Mouse (Mus musculus): ENCODE results near the gene Kcnip1. TPM values are rescaled to one million over a fixed set of nuclear protein-coding genes. Genes with fewer than 3 reads are reported as not detected.

Gene Kcnip1
- polyA plus RNA-seq, 1 experiment from 2014 or later = 3.5 TPM

DNA sequence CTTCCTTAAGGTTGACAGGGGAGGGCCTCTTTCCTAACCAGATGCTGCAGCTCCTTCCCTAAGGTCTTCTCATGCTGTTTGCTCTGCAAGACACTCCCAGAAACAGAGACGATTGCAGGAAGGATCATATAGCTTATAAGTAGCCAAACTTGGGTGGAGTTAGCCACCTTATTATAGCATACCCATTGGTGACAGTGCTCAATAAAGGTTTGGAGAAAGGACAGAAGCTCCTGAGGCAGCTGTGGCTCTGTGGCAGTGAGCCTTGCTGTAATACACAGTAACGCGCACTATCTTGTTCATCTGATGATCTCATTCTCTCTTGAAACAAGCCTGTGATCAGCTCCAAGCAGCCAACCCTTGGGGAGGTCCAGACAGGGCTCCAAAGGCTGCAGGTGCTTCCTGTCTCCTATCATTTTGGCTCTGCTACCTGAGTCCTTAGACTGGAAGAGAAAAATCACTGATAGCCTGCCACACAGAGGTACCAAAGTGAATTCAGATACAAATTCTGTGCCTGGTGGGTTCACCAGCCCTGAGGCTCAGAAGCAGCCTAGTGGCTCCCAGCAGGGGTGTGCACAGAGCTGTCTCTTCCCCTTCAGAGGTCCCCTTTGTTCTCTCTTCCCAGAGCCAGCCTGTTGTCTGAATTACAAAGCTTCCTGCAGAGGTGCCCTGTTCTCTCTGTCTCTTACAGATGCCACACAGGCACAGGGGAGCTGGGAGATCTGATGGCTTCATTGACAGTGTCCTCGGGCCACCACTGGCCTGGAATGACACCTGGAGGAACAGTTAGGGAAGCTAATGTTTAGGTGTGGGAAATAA is 84.4 kb downstream of the Kcnip1 start:
- H3K36me3 ChIP-seq (replicated peaks; ENCODE audit: control insufficient read depth, insufficient read depth, low read depth, low read length) = no peaks in the 10 kb centered on the region
- ATAC-seq (replicated peaks; ENCODE audit: insufficient number of reproducible peaks, low FRiP score, low TSS enrichment, low read depth) (no peak), DNase-seq (ENCODE audit: low spot score) (no peak)
- H3K4me1 ChIP-seq (ENCODE audit: control insufficient read depth, insufficient read depth, low read length) = no peaks in the 10 kb centered on the region
- WGBS = 64% methylated on average over 4 of the region's 4 CpGs
- no peak overlapping the region for H3K9ac ChIP-seq (replicated peaks; ENCODE audit: low read length)
- H3K4me3 ChIP-seq (ENCODE audit: low read depth, low read length) = no peak overlapping the region
- H3K4me2 ChIP-seq (ENCODE audit: low read depth, low read length) = no peak overlapping the region
- H3K27ac ChIP-seq (replicated peaks; ENCODE audit: low read depth, low read length) = no peak overlapping the region
- H3K27me3 ChIP-seq (ENCODE audit: control insufficient read depth, insufficient read depth, low read length) = no peaks in the 10 kb centered on the region
- H3K9me3 ChIP-seq (replicated peaks; ENCODE audit: control insufficient read depth, low read length) = no peaks in the 10 kb centered on the region

- Histone ChIP-seq H3K4me3 (ENCODE audit: low read depth, low read length) (no peak overlapping the region), H3K36me3 (replicated peaks; ENCODE audit: control insufficient read depth, insufficient read depth, low read depth, low read length) (no peaks in the 10 kb centered on the region), H3K27me3 (ENCODE audit: control insufficient read depth, insufficient read depth, low read length) (no peaks in the 10 kb centered on the region), H3K9me3 (replicated peaks; ENCODE audit: control insufficient read depth, low read length) (no peaks in the 10 kb centered on the region), H3K27ac (replicated peaks; ENCODE audit: low read depth, low read length) (no peak overlapping the region), H3K4me1 (ENCODE audit: control insufficient read depth, insufficient read depth, low read length) (no peaks in the 10 kb centered on the region), H3K9ac (replicated peaks; ENCODE audit: low read length) (no peak overlapping the region), H3K4me2 (ENCODE audit: low read depth, low read length) (no peak overlapping the region)
- 50% methylated on average over 6 of the region's 6 CpGs for WGBS
- DNase-seq (ENCODE audit: low spot score) = no peak
- ATAC-seq (replicated peaks; ENCODE audit: insufficient number of reproducible peaks, low FRiP score, low TSS enrichment, low read depth) = no peak
Measured at GRCm38 (mm10) chr11:33903494-33903893, 89.5 kb downstream of the Kcnip1 start.

DNA sequence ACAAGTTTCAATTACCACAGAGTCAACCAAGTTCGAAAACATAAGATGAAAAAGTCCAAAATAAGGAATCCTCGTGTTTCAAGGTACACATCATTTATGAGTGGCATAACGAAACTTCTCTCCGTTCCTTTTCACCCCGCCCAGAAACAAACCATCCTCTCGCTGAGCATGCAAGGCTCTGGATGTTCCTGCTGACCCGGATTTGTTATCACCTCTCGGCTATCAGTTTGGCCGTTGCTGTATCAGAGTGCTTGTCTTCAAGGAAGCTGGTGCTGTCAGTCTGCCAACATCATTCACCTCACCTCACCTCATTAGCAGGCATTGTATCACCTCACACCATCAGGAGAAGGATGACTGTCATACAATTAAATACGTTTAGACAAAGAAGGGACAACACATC is 90.6 kb downstream of the Kcnip1 start:
- Histone ChIP-seq H3K9ac (replicated peaks; ENCODE audit: low read length) (no peak overlapping the region), H3K4me2 (ENCODE audit: low read depth, low read length) (no peak overlapping the region), H3K4me3 (ENCODE audit: low read depth, low read length) (no peak overlapping the region), H3K27ac (replicated peaks; ENCODE audit: low read depth, low read length) (no peak overlapping the region), H3K9me3 (replicated peaks; ENCODE audit: control insufficient read depth, low read length) (no peaks in the 10 kb centered on the region), H3K4me1 (ENCODE audit: control insufficient read depth, insufficient read depth, low read length) (no peaks in the 10 kb centered on the region), H3K27me3 (ENCODE audit: control insufficient read depth, insufficient read depth, low read length) (no peaks in the 10 kb centered on the region), H3K36me3 (replicated peaks; ENCODE audit: control insufficient read depth, insufficient read depth, low read depth, low read length) (no peaks in the 10 kb centered on the region)
- ATAC-seq (replicated peaks; ENCODE audit: insufficient number of reproducible peaks, low FRiP score, low TSS enrichment, low read depth) (no peak), DNase-seq (ENCODE audit: low spot score) (no peak)
- 88% methylated on average over 10 of the region's 10 CpGs for WGBS

DNA sequence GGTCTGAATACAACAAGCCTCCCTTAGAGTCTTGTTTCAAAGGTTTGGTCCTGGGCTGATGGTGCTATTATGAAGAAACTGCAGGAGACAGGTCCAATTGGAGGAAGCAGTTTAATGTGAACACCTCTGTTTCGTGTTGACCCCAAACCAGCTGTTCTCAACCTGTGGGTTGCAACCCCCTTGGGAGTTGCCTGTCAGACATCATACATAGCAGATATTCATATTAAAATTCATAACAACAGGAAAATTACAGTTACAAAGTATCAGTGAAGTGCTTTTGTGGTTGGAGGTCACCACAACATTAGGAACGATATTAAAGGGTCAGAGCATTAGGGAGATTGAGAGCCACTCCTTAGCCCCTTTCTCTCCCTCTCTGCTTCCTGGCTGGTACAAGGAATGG is 91.2 kb downstream of the Kcnip1 start:
- Histone ChIP-seq H3K4me1 (ENCODE audit: control insufficient read depth, insufficient read depth, low read length) (no peaks in the 10 kb centered on the region), H3K9me3 (replicated peaks; ENCODE audit: control insufficient read depth, low read length) (no peaks in the 10 kb centered on the region), H3K27ac (replicated peaks; ENCODE audit: low read depth, low read length) (no peak overlapping the region), H3K4me3 (ENCODE audit: low read depth, low read length) (no peak overlapping the region), H3K36me3 (replicated peaks; ENCODE audit: control insufficient read depth, insufficient read depth, low read depth, low read length) (no peaks in the 10 kb centered on the region), H3K4me2 (ENCODE audit: low read depth, low read length) (no peak overlapping the region), H3K9ac (replicated peaks; ENCODE audit: low read length) (no peak overlapping the region), H3K27me3 (ENCODE audit: control insufficient read depth, insufficient read depth, low read length) (no peaks in the 10 kb centered on the region)
- no peak for DNase-seq (ENCODE audit: low spot score)
- no peak for ATAC-seq (replicated peaks; ENCODE audit: insufficient number of reproducible peaks, low FRiP score, low TSS enrichment, low read depth)
- 68% methylated on average over 2 of the region's 2 CpGs for WGBS

- 86% methylated on average over 4 of the region's 4 CpGs for WGBS
- Histone ChIP-seq H3K27me3 (ENCODE audit: control insufficient read depth, insufficient read depth, low read length) (no peaks in the 10 kb centered on the region), H3K9me3 (replicated peaks; ENCODE audit: control insufficient read depth, low read length) (no peaks in the 10 kb centered on the region), H3K4me3 (ENCODE audit: low read depth, low read length) (no peak overlapping the region), H3K4me1 (ENCODE audit: control insufficient read depth, insufficient read depth, low read length) (no peaks in the 10 kb centered on the region), H3K27ac (replicated peaks; ENCODE audit: low read depth, low read length) (no peak overlapping the region), H3K36me3 (replicated peaks; ENCODE audit: control insufficient read depth, insufficient read depth, low read depth, low read length) (no peaks in the 10 kb centered on the region), H3K4me2 (ENCODE audit: low read depth, low read length) (no peak overlapping the region), H3K9ac (replicated peaks; ENCODE audit: low read length) (no peak overlapping the region)
- ATAC-seq (replicated peaks; ENCODE audit: insufficient number of reproducible peaks, low FRiP score, low TSS enrichment, low read depth) = no peak
- DNase-seq (ENCODE audit: low spot score) = no peak
Measured at GRCm38 (mm10) chr11:33891084-33891483, 101.9 kb downstream of the Kcnip1 start.

- Histone ChIP-seq H3K9ac (replicated peaks; ENCODE audit: low read length) (no peak overlapping the region), H3K4me1 (ENCODE audit: control insufficient read depth, insufficient read depth, low read length) (no peaks in the 10 kb centered on the region), H3K27ac (replicated peaks; ENCODE audit: low read depth, low read length) (no peak overlapping the region), H3K4me3 (ENCODE audit: low read depth, low read length) (no peak overlapping the region), H3K9me3 (replicated peaks; ENCODE audit: control insufficient read depth, low read length) (no peaks in the 10 kb centered on the region), H3K27me3 (ENCODE audit: control insufficient read depth, insufficient read depth, low read length) (no peaks in the 10 kb centered on the region), H3K36me3 (replicated peaks; ENCODE audit: control insufficient read depth, insufficient read depth, low read depth, low read length) (no peaks in the 10 kb centered on the region), H3K4me2 (ENCODE audit: low read depth, low read length) (no peak overlapping the region)
- DNase-seq (ENCODE audit: low spot score) (no peak), ATAC-seq (replicated peaks; ENCODE audit: insufficient number of reproducible peaks, low FRiP score, low TSS enrichment, low read depth) (no peak)
- WGBS = 80% methylated on average over 2 of the region's 2 CpGs
Measured at GRCm38 (mm10) chr11:33890382-33890781, 102.6 kb downstream of the Kcnip1 start.

DNA sequence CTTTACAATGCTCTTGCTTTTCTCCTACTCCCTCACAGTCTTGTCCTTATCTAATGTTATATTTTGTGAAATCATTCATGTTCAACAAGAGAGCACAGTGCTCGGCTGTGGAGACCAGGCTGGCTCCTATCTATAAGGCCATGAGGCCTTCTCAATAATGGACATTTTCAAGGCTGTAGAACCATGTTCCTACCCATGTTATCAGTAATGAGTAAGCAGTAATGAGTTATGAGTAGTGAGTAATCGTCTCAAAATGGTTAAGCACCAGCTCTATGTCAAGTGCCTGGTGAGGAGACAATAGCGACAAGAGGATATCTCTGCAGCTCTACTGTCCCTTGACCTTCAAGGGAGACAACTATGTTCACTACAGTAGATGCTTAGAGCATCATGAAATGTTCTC is 105.3 kb downstream of the Kcnip1 start:
- Histone ChIP-seq H3K4me3 (ENCODE audit: low read depth, low read length) (no peak overlapping the region), H3K27ac (replicated peaks; ENCODE audit: low read depth, low read length) (no peak overlapping the region), H3K9me3 (replicated peaks; ENCODE audit: control insufficient read depth, low read length) (no peaks in the 10 kb centered on the region), H3K9ac (replicated peaks; ENCODE audit: low read length) (no peak overlapping the region), H3K36me3 (replicated peaks; ENCODE audit: control insufficient read depth, insufficient read depth, low read depth, low read length) (no peaks in the 10 kb centered on the region), H3K4me2 (ENCODE audit: low read depth, low read length) (no peak overlapping the region), H3K4me1 (ENCODE audit: control insufficient read depth, insufficient read depth, low read length) (no peaks in the 10 kb centered on the region), H3K27me3 (ENCODE audit: control insufficient read depth, insufficient read depth, low read length) (no peaks in the 10 kb centered on the region)
- WGBS = 88% methylated on average over 3 of the region's 3 CpGs
- no peak for DNase-seq (ENCODE audit: low spot score)
- no peak for ATAC-seq (replicated peaks; ENCODE audit: insufficient number of reproducible peaks, low FRiP score, low TSS enrichment, low read depth)

GRCm38 (mm10) chr11:33885981-33886380 is 107.0 kb downstream of the Kcnip1 start:
- no peak overlapping the region for H3K9ac ChIP-seq (replicated peaks; ENCODE audit: low read length)
- WGBS = 84% methylated on average over 4 of the region's 4 CpGs
- H3K4me1 ChIP-seq (ENCODE audit: control insufficient read depth, insufficient read depth, low read length) = no peaks in the 10 kb centered on the region
- no peaks in the 10 kb centered on the region for H3K27me3 ChIP-seq (ENCODE audit: control insufficient read depth, insufficient read depth, low read length)
- no peaks in the 10 kb centered on the region for H3K9me3 ChIP-seq (replicated peaks; ENCODE audit: control insufficient read depth, low read length)
- H3K36me3 ChIP-seq (replicated peaks; ENCODE audit: control insufficient read depth, insufficient read depth, low read depth, low read length) = no peaks in the 10 kb centered on the region
- H3K27ac ChIP-seq (replicated peaks; ENCODE audit: low read depth, low read length) = no peak overlapping the region
- no peak for ATAC-seq (replicated peaks; ENCODE audit: insufficient number of reproducible peaks, low FRiP score, low TSS enrichment, low read depth)
- H3K4me3 ChIP-seq (ENCODE audit: low read depth, low read length) = no peak overlapping the region
- DNase-seq (ENCODE audit: low spot score) = no peak
- H3K4me2 ChIP-seq (ENCODE audit: low read depth, low read length) = no peak overlapping the region

All from embryonic facial prominence, embryonic 11.5 days (tissue).